Mouse (Mus musculus) heart, embryonic 16.5 days (tissue): Measurements from ENCODE around the gene Xpc. TPM values are rescaled to one million over a fixed set of nuclear protein-coding genes. Genes with fewer than 3 reads are reported as not detected.

ENCODE experiments used
- ATAC-seq: fragments of 200-750 bp; cut with Nextera tagmentation; replicated peaks from 2 replicates; pipeline ENCODE4 v1.8.0; 2017; ENCODE audit warnings: moderate number of reproducible peaks; ENCODE audit not compliant: insufficient read depth, low FRiP score; ENCODE audit errors: extremely low read depth
- H3K27ac ChIP-seq: fragments of 300-500 bp; sonication (generic); 2 replicates; pipeline ENCODE4 v1.5.1; 2014; ENCODE audit warnings: mild to moderate bottlenecking, low read length, control low read depth, moderate library complexity
- H3K27me3 ChIP-seq: fragments of 300-500 bp; sonication (generic); 2 replicates; pipeline ENCODE4 v1.6.1; 2014; ENCODE audit warnings: low read length, mixed read lengths; ENCODE audit not compliant: control insufficient read depth, insufficient read depth
- H3K36me3 ChIP-seq: fragments of 300-500 bp; sonication (generic); 2 replicates; pipeline ENCODE4 v1.6.1; 2014; ENCODE audit not compliant: control insufficient read depth, insufficient read depth
- H3K4me1 ChIP-seq: fragments of 300-500 bp; sonication (generic); 2 replicates; pipeline ENCODE4 v1.6.1; 2014; ENCODE audit warnings: low read length, mixed read lengths; ENCODE audit not compliant: control insufficient read depth, insufficient read depth
- H3K4me2 ChIP-seq: fragments of 300-500 bp; sonication (generic); 2 replicates; pipeline ENCODE4 v1.6.1; 2014; ENCODE audit warnings: low read depth, mild to moderate bottlenecking, control low read depth, low read length
- H3K4me3 ChIP-seq: fragments of 300-500 bp; sonication (generic); 2 replicates; pipeline ENCODE4 v1.5.1; 2014; ENCODE audit warnings: mild to moderate bottlenecking, control low read depth, low read length
- H3K9ac ChIP-seq: fragments of 300-500 bp; sonication (generic); 2 replicates; pipeline ENCODE4 v1.6.1; 2014; ENCODE audit warnings: low read length, control low read depth
- H3K9me3 ChIP-seq: fragments of 300-500 bp; sonication (generic); replicated peaks from 2 replicates; pipeline ENCODE4 v1.6.1; 2016; ENCODE audit warnings: low read length; ENCODE audit not compliant: control insufficient read depth
- WGBS: fragments of 180-500 bp; shearing (Covaris S2); extraction: QIAGEN DNeasy Blood & Tissue Kit; methylation state at CpG from one replicate; pipeline ENCODE4 v1.1.7; 2014; 5-methylcytosine and 5-hydroxymethylcytosine counted together
- polyA plus RNA-seq: library from polyadenylated mRNA; unstranded; fragments of >200 nt; fragmentation: Nextera tagmentation; extraction: Ambion mirVana; gene quantifications from 2 replicates; pipeline ENCODE4 v1.2.1, GENCODE M21; 2015

Xpc gene
- polyA plus RNA-seq, 1 experiment from 2014 or later: 13.7 TPM

DNA sequence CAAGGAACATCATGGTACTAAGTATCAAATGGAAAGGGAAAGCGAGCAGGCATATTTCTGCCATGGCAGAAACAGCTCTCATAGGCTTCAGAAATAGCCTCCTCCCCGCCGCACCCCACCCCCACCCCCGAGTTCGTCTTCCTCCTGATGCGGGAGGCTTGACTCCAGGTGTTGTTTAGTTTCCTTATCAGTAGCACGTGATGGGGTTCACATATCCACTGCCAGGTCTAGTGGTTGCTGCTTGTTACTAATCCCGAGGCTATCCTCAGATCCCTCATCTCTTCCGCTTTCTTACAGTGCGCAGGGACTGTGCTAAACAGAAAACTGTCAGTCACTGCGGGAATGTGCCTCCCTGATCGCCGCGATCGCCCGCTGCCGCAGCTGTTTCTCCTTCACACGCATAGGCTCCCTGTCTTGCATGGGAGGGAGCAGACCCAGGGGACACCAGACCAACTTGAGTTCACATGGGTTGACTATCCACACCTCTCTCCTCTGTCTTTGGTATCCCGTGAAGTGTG is 74.5 kb downstream of the Xpc start:
- Histone ChIP-seq H3K4me1 (peaks cover 4% of the 10 kb centered on the region), H3K9me3 (no peaks in the 10 kb centered on the region), H3K27ac (peak overlapping the region; percentile 69), H3K4me2 (peak overlapping the region; percentile 85), H3K9ac (peak overlapping the region; percentile 79), H3K27me3 (peaks cover 7% of the 10 kb centered on the region), H3K4me3 (peak overlapping the region; percentile 80), H3K36me3 (no peaks in the 10 kb centered on the region)
- 1% methylated on average over 19 of the region's 19 CpGs for WGBS
- ATAC-seq: peak; percentile 46; the same call in 1 of the 2 replicates

DNA sequence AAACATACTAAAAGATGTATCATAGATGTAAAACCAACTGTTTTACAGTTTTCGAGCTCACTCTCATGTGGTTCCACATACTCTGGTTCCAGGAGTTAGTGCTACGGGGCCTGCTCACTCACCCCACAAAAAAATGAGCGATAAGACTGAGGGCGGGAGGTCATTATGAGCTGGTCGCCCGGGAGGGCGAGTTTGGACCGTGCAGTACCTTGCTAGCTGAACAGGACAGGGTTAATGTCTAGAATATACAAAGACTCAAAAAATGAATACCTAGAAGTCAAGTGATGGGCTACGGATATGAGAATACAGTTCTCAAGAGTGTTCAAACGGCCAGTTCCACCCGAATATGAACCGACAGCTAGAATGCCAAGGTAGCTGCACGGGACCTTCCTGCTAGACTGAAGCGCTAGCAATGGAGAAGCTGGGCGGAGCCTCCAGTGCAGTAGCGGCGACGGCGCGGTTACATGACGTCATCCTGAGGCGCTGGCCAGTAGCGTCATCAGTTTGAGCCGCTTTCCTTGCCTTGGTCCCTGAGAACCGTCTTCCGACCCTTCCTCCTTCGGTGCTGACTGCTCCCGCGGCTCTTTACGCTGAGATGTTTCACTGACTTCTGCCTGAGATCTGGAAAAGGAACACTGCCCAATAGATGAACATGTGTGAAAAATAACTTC is 75.1 kb downstream of the Xpc start:
- Histone ChIP-seq H3K4me3 (peak overlapping the region; percentile 80), H3K27ac (peak overlapping the region; percentile 69), H3K27me3 (peaks cover 7% of the 10 kb centered on the region), H3K36me3 (no peaks in the 10 kb centered on the region), H3K9ac (peak overlapping the region; percentile 79), H3K9me3 (no peaks in the 10 kb centered on the region), H3K4me1 (peaks cover 4% of the 10 kb centered on the region), H3K4me2 (peak overlapping the region; percentile 85)
- WGBS: 2% methylated on average over 30 of the region's 30 CpGs
- ATAC-seq: peak; percentile 95

Other genes starting within 250 kb of the Xpc start
- 0.19 and 0.30 TPM in 2 replicates for gene Wnt7a, start 104.5 kb downstream of the Xpc start, polyA plus RNA-seq
- gene Chchd4, start 42.3 kb downstream of the Xpc start, polyA plus RNA-seq: 32.4 and 33.7 TPM in 2 replicates
- 27.6 and 29.7 TPM in 2 replicates for gene Tmem43, start 42.2 kb downstream of the Xpc start, polyA plus RNA-seq
- gene Lsm3, start within 50 bp of the Xpc start, polyA plus RNA-seq: 164 and 183 TPM in 2 replicates
- 59.1 and 74.8 TPM in 2 replicates for gene Slc6a6, start 168.2 kb upstream of the Xpc start, polyA plus RNA-seq